Mouse (Mus musculus) MEL (cell line): ENCODE measurements around the gene Epha2.

Source experiments
- CTCF ChIP-seq, 3 experiments: IDR thresholded peaks in 2 of 3; conservative IDR thresholded peaks in 1 of 3; 2 replicates each; pipeline ENCODE4 v1.5.1; 2011 to 2012; ENCODE audit warnings: low read length in 3 of 3, low read depth in 2 of 3, mild to moderate bottlenecking in 2 of 3, improper control_type of control experiment in 1 of 3, inconsistent platforms in 1 of 3, mixed read lengths in 1 of 3, moderate library complexity in 1 of 3; ENCODE audit not compliant: control insufficient read depth in 1 of 3, insufficient read depth in 1 of 3, poor library complexity in 1 of 3, severe bottlenecking in 1 of 3
- ELF1 ChIP-seq: IDR thresholded peaks from 2 replicates; pipeline ENCODE4 v1.6.1; 2014; ENCODE audit warnings: low read depth, mild to moderate bottlenecking, inconsistent platforms, low read length, improper control_type of control experiment, moderate library complexity
- GATA1 ChIP-seq: IDR thresholded peaks from 2 replicates; pipeline ENCODE4 v1.6.1; 2011; ENCODE audit warnings: low read depth, low read length, improper control_type of control experiment
- POLR2AphosphoS2 ChIP-seq: IDR thresholded peaks from 2 replicates; pipeline ENCODE4 v1.6.1; 2011; ENCODE audit warnings: low read length, improper control_type of control experiment
- TAL1 ChIP-seq: IDR thresholded peaks from 2 replicates; pipeline ENCODE4 v1.6.1; 2012; ENCODE audit warnings: mild to moderate bottlenecking, inconsistent platforms, low read length, moderate library complexity, mixed read lengths

GRCm38 (mm10) chr4:141327075-141327474 is 26.0 kb downstream of the Epha2 start:
- TF ChIP-seq ELF1, result no peak
- no peak for TF ChIP-seq POLR2AphosphoS2
- TF ChIP-seq CTCF (IDR thresholded peaks at IDR 0.05 in 2 of 3, conservative IDR thresholded peaks at IDR 0.05 in 1 of 3; ENCODE audit: control insufficient read depth in 1 of 3, insufficient read depth in 1 of 3, low read depth in 2 of 3, low read length in 3 of 3, poor library complexity in 1 of 3, severe bottlenecking in 1 of 3), result no peak
- TF ChIP-seq TAL1, result no peak
- TF ChIP-seq GATA1, result no peak
